Mouse (Mus musculus): ENCODE measurements around the gene Adam19. TPM values are rescaled to one million over a fixed set of nuclear protein-coding genes. Genes with fewer than 3 reads are reported as not detected.

Adam19 gene
- total and polyA plus RNA-seq, 3 experiments, result 3.0 to 9.0 (median 4.5) TPM

DNA sequence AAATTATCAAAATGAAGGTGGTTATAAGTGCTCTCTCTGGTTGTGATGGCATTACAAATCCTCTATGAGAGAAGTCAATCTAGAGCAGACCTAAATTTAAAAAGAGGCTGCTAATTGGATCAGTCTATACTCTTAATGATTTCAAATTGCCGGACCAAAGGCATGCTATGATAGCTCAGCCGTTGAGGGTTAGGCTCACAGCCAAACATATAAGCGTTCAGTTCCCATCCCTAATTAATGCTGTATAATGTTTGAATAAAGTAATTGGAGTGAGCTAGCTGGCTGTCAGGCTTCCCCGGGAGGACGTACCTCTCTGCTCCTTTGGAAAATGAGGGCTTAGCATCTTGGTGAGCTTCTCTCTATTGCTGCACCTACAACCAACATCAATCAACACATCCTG, 53.4 kb downstream of the Adam19 start:
- H3K9ac ChIP-seq (ENCODE audit: insufficient read depth, low read depth), result no peak overlapping the region
- no peak for DNase-seq (ENCODE audit: extremely low read depth)
- H3K9me3 ChIP-seq (replicated peaks; ENCODE audit: low read length), result peaks cover 7% of the 10 kb centered on the region
- peaks cover 0 to 11% of the 10 kb centered on the region in 2 experiments; a peak in 2 of 4 replicates for H3K4me1 ChIP-seq (ENCODE audit: control insufficient read depth in 1 of 2, insufficient read depth in 2 of 2)
- in situ Hi-C loops (cut with MboI; ENCODE audit: low pct_ligation_motif_present, low pct_unique_long_range_greater_than_20kb, low sequenced_read_pairs) (no loop called here), dilution Hi-C loops (cut with MboI; ENCODE audit: extremely low pct_ligation_motif_present, extremely low pct_unique_long_range_greater_than_20kb, low sequenced_read_pairs) (no loop called here)
- H3K79me2 ChIP-seq (replicated peaks; ENCODE audit: control insufficient read depth, extremely low read depth, insufficient read depth, poor library complexity, severe bottlenecking), result no peaks in the 10 kb centered on the region
- H3K27me3 ChIP-seq (replicated peaks), result no peaks in the 10 kb centered on the region
- TF ChIP-seq ZNF384 (IDR thresholded peaks at IDR 0.05; ENCODE audit: low read depth, low read length) (no peak), CHD2 (IDR thresholded peaks at IDR 0.05; ENCODE audit: low read length) (no peak), ZKSCAN1 (IDR thresholded peaks at IDR 0.05; ENCODE audit: borderline replicate concordance, low read depth, low read length) (no peak), EP300 (IDR thresholded peaks at IDR 0.05; ENCODE audit: low read length) (no peak), USF1 (IDR thresholded peaks at IDR 0.05; ENCODE audit: low read depth, low read length) (no peak), JUN (IDR thresholded peaks at IDR 0.05; ENCODE audit: insufficient read depth, low read depth, low read length) (no peak), NELFE (IDR thresholded peaks at IDR 0.05; ENCODE audit: low read depth, low read length) (no peak), GABPA (IDR thresholded peaks at IDR 0.05; ENCODE audit: insufficient replicate concordance, low read depth, low read length) (no peak)
- H3K4me3 ChIP-seq (replicated peaks in 1 of 3; ENCODE audit: low read depth in 2 of 3, low read length in 2 of 3, poor library complexity in 1 of 3), result no peak overlapping the region
- no peaks in the 10 kb centered on the region for H3K36me3 ChIP-seq (replicated peaks in 1 of 2; ENCODE audit: control insufficient read depth in 1 of 2, insufficient read depth in 1 of 2, low read length in 1 of 2)
- no peak overlapping the region for H3K4me2 ChIP-seq (ENCODE audit: insufficient read depth, low read depth, poor library complexity, severe bottlenecking)
- H3K27ac ChIP-seq (ENCODE audit: insufficient read depth, low read depth), result no peak overlapping the region

DNA sequence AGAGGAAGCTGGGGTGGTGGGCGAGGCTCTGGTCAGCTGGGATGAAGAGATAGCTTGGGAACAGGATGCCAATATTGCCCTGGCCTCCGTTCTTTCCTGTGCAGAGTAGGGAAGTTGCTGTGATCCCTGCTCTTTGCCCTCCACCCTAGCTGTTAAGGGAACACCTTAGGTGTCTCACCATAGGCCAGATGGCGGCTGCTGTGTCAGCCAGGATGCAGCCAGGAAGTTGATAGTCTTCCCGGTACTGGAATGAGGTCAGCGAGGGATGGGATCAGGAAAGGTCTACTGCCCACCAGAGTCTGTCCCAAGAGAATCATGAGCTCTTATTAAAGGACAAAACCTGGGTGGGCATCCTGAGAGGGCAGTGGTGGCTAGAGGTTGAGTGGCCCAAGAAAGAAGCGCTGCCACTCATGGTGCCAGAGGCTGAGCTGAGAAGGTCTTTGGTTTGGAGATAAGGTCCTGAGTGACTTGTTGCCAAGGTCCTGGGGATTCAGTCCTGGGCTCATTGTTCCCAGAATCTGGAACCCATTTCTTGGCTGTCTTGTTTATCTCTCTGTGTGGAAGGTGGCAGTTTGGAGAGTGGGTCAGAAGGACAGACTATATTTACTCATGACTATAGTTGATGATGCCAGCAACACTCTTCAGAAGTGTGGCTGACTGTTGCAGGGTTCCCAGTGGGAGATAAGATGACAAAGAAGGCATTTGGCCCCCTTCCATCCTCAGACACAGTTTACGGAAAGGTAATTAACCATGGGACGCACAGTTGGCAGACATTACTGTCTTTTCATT, 54.6 kb downstream of the Adam19 start:
- DNase-seq (ENCODE audit: extremely low read depth), result no peak
- H3K27me3 ChIP-seq (replicated peaks), result no peaks in the 10 kb centered on the region
- H3K4me2 ChIP-seq (ENCODE audit: insufficient read depth, low read depth, poor library complexity, severe bottlenecking), result no peak overlapping the region
- no peak overlapping the region for H3K4me3 ChIP-seq (replicated peaks in 1 of 3; ENCODE audit: low read depth in 2 of 3, low read length in 2 of 3, poor library complexity in 1 of 3)
- H3K9me3 ChIP-seq (replicated peaks; ENCODE audit: low read length), result peaks cover 7% of the 10 kb centered on the region
- peaks cover 0 to 18% of the 10 kb centered on the region in 2 experiments; a peak in 2 of 4 replicates for H3K4me1 ChIP-seq (ENCODE audit: control insufficient read depth in 1 of 2, insufficient read depth in 2 of 2)
- no peak for TF ChIP-seq KAT2A (IDR thresholded peaks at IDR 0.05; ENCODE audit: insufficient replicate concordance, low read length)
- TF ChIP-seq POLR2A (IDR thresholded peaks at IDR 0.05; ENCODE audit: low read depth, low read length), result no peak
- TF ChIP-seq CHD1 (IDR thresholded peaks at IDR 0.05; ENCODE audit: low read depth, low read length), result no peak
- no peak for TF ChIP-seq E2F4 (IDR thresholded peaks at IDR 0.05; ENCODE audit: insufficient replicate concordance, low read depth, low read length)
- no peak for TF ChIP-seq CTCF (conservative IDR thresholded peaks at IDR 0.05 in 1 of 2, IDR thresholded peaks at IDR 0.05 in 1 of 2; ENCODE audit: low read depth in 2 of 2, low read length in 2 of 2)
- TF ChIP-seq SIN3A (IDR thresholded peaks at IDR 0.05; ENCODE audit: low read length), result no peak
- no peak for TF ChIP-seq ETS1 (conservative IDR thresholded peaks at IDR 0.05; ENCODE audit: low read depth, low read length)
- no peak for TF ChIP-seq NELFE (IDR thresholded peaks at IDR 0.05; ENCODE audit: low read depth, low read length)
- no peak for TF ChIP-seq ZMIZ1 (IDR thresholded peaks at IDR 0.05; ENCODE audit: low read depth, low read length)
- TF ChIP-seq ZNF384 (IDR thresholded peaks at IDR 0.05; ENCODE audit: low read depth, low read length), result no peak
- no peak overlapping the region for H3K27ac ChIP-seq (ENCODE audit: insufficient read depth, low read depth)
- in situ Hi-C loops (cut with MboI; ENCODE audit: low pct_ligation_motif_present, low pct_unique_long_range_greater_than_20kb, low sequenced_read_pairs) (no loop called here), dilution Hi-C loops (cut with MboI; ENCODE audit: extremely low pct_ligation_motif_present, extremely low pct_unique_long_range_greater_than_20kb, low sequenced_read_pairs) (no loop called here)
- no peaks in the 10 kb centered on the region for H3K36me3 ChIP-seq (replicated peaks in 1 of 2; ENCODE audit: control insufficient read depth in 1 of 2, insufficient read depth in 1 of 2, low read length in 1 of 2)
- H3K79me2 ChIP-seq (replicated peaks; ENCODE audit: control insufficient read depth, extremely low read depth, insufficient read depth, poor library complexity, severe bottlenecking), result no peaks in the 10 kb centered on the region
- H3K9ac ChIP-seq (ENCODE audit: insufficient read depth, low read depth), result no peak overlapping the region
